Mouse (Mus musculus): ENCODE results near the gene Cacnb3. TPM values are rescaled to one million over a fixed set of nuclear protein-coding genes. Genes with fewer than 3 reads are reported as not detected.

The Cacnb3 gene
- total RNA-seq, 1 experiment from 2014 or later: not detected

DNA sequence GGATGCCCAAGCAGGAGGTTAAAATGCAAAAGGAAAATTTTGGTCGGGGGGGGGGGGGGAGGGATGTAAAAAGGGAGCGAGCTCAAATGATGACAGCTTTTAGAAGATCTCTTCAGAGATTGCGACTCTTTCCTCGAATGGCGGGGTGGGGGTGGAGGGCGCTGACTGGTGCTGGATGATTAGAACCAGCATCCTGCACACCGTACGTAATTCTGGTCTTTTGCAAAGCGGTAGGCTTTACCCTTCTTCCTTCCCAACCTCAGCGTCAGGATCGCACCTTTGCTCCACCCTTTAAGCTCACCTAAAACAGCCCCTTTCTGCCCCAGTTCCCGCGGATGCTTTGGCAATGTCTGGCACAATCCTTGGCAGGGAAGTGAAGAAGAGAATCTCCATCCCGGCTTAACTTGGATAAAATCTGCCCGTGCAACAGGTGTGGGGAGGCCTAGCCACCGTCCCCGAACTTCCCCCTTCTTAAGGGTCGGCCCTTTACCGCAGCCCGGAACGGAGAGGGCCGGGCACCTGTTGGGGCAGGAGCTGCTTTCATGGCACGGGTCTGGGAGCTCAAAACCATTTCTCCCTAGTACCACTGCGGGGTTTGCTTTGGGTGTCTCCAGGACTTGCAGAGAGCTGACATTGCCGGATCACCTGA is 3.3 kb downstream of the Cacnb3 start:
- no peak for ATAC-seq (replicated peaks; ENCODE audit: low read depth, poor library complexity, severe bottlenecking)

DNA sequence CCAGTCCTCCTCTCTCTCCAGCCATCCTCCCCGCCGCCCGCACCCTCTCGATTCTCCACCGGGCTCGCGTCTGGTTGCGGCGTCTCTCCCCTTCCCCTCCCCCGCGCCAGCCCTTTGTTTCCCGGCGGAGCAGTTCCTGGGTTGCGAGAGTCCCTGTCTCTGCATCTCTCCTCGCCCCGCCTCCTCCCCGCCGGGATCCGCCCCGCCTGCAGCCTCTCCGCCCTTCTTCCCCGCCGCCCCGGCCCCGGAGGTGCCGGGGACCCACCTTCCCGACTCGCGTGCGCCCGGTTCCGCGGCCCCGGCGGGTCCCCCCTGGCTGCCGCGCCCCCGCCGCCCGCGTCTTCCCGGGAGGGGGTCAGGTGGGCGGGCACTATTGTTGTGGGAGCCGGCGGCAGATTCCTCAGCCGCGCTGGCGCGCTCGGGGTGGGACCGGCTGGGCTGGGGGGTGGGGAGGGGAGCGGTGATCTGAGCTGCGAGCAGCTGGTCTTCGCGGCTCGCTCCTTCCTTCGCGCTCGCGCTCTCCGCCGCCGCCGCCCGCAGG is 4.0 kb downstream of the Cacnb3 start:
- ATAC-seq (replicated peaks; ENCODE audit: low read depth, poor library complexity, severe bottlenecking): peak; percentile 22; the same call in 1 of the 2 replicates

DNA sequence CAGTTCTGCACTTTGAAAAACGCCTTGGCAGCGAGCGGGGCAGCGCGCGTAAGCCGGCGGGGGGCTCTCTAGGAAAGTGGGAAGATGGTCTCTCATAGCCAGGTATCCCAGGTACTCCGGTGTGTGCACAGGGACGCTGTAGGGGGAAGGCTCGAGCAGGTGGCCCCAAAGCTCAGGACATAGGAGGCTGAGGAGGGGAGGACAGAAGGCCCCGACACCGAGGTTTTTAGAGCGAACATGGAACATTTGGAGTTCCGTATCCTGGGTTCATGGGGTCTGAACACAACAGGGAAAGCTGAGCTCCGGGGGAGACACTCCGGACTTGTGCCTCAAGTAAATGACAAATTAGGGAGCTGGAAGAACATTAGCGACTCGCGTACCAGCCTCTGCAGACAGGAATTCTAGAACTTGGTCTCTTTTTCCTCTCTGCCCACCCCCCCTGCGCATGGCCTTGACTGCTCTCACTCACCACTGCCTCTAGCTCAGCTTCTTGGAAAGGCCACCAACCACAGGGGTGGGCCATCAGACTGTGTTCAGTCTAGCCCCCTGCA is 4.7 kb downstream of the Cacnb3 start:
- ATAC-seq (replicated peaks; ENCODE audit: low read depth, poor library complexity, severe bottlenecking): no peak

GRCm38 (mm10) chr15:98636517-98636916 is 5.9 kb downstream of the Cacnb3 start:
- no peak for ATAC-seq (replicated peaks; ENCODE audit: low read depth, poor library complexity, severe bottlenecking)

DNA sequence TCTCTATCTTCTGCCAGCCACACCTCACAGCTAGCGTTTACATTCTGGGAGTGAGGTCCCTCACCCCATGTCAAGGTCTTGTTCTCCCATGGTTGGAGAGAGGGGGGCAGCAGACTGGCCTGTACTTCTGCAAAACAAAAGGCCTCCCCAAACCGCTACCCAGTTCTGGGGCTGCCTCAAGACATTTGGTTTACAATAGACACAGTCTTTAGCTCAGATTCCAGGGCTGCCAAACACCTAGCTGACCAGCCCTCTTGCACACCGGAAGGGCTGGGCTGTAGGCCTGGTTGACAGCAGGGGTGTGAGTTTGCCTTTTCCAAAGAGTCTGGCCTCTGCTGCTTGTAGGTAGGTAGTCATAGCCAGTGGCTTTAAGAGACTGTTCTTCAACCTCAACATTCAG is 6.5 kb downstream of the Cacnb3 start:
- no peak for ATAC-seq (replicated peaks; ENCODE audit: low read depth, poor library complexity, severe bottlenecking)

GRCm38 (mm10) chr15:98640157-98640556 is 9.5 kb downstream of the Cacnb3 start:
- no peak for ATAC-seq (replicated peaks; ENCODE audit: low read depth, poor library complexity, severe bottlenecking)

- ATAC-seq (replicated peaks; ENCODE audit: low read depth, poor library complexity, severe bottlenecking): no peak
Measured at GRCm38 (mm10) chr15:98644406-98644805, 13.8 kb downstream of the Cacnb3 start.

GRCm38 (mm10) chr15:98645057-98646026 is 14.7 kb downstream of the Cacnb3 start:
- no peak for ATAC-seq (replicated peaks; ENCODE audit: low read depth, poor library complexity, severe bottlenecking)

- ATAC-seq (replicated peaks; ENCODE audit: low read depth, poor library complexity, severe bottlenecking): no peak
Measured at GRCm38 (mm10) chr15:98646737-98647136, 16.1 kb downstream of the Cacnb3 start.

GRCm38 (mm10) chr15:98647308-98647707 is 16.7 kb downstream of the Cacnb3 start:
- ATAC-seq (replicated peaks; ENCODE audit: low read depth, poor library complexity, severe bottlenecking): no peak

GRCm38 (mm10) chr15:98648071-98648470 is 17.4 kb downstream of the Cacnb3 start:
- ATAC-seq (replicated peaks; ENCODE audit: low read depth, poor library complexity, severe bottlenecking): no peak

DNA sequence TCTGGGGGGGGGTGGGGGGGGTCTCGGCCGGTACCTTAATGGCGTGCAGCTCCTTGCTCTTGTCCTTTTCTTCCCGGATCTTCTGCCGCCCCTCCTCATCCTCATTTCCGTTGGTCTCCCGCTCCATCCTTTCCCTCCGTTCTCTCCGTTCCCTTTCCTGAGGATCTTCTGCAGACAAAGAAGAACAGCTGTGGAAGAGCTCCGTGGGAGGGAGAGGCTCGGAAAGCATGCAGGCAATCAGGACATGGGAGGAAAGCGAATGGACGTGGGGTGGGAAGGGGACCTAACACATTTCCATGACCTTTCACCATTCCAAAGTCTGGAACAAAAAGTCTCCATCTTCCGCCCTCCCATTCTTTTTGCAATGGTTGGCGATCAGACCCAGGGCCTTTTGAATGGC is 20.8 kb downstream of the Cacnb3 start:
- no peak for ATAC-seq (replicated peaks; ENCODE audit: low read depth, poor library complexity, severe bottlenecking)

GRCm38 (mm10) chr15:98652174-98652573 is 21.5 kb downstream of the Cacnb3 start:
- no peak for ATAC-seq (replicated peaks; ENCODE audit: low read depth, poor library complexity, severe bottlenecking)

DNA sequence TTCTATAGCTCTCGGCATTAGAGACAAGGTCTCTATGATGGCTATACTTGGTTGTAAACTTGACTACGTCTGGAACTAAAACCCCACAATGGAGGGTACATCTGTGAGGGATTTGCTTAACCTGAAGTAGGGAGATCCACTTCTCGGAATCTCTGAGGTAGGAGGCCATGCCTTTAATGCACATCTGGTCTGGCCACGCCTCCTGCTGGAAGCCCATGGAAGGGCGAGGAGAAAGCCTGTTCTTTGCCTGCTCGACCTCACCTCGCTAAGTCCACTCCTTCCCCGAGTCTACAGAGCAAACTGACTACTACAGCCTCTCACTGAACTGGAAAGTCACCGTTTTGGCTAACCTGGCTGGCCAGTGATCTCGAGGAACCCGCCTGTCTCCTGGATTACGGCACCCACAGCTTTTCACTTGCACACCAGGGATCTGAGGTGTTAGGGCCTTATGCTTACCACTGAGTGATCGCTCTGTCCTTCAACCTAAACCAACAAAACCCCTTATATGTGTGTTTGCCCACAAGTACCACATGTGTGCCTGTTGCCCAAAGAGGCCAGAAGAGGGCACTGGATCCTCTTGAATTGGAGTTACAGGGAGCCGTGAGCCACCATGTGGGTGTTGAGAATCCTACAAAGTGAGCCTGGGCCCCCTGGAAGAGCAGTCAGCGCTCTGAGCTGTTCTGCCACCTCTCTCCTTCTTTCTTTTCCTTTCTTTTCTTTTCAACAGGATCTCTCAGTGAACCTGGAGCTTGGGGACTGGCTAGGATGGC is 26.5 kb downstream of the Cacnb3 start:
- ATAC-seq (replicated peaks; ENCODE audit: low read depth, poor library complexity, severe bottlenecking): no peak

DNA sequence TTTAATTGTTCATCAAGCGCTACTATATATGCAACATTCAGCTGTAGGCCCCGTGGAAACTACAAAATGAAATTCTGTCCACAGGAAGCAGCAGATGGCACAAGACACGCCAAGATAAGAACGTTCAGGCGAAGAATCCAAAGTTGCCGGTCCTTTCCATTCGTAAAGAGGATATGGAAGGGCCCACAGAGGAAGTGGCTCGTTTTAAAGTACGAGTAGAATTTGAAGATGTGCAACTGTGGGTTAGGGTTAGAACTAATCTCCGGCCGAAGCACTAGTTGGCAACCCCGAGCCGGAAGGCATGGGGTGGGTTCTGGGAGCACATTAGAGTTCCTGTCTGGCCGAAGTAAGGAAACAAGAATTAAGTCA is 31.5 kb downstream of the Cacnb3 start:
- ATAC-seq (replicated peaks; ENCODE audit: low read depth, poor library complexity, severe bottlenecking): peak; percentile 77

GRCm38 (mm10) chr15:98662567-98663545 is 32.2 kb downstream of the Cacnb3 start, which contains the start of gene Ddx23:
TSS of gene Ddx23 (minus strand) at chr15:98662894.
- ATAC-seq (replicated peaks; ENCODE audit: low read depth, poor library complexity, severe bottlenecking): peak; percentile 95

DNA sequence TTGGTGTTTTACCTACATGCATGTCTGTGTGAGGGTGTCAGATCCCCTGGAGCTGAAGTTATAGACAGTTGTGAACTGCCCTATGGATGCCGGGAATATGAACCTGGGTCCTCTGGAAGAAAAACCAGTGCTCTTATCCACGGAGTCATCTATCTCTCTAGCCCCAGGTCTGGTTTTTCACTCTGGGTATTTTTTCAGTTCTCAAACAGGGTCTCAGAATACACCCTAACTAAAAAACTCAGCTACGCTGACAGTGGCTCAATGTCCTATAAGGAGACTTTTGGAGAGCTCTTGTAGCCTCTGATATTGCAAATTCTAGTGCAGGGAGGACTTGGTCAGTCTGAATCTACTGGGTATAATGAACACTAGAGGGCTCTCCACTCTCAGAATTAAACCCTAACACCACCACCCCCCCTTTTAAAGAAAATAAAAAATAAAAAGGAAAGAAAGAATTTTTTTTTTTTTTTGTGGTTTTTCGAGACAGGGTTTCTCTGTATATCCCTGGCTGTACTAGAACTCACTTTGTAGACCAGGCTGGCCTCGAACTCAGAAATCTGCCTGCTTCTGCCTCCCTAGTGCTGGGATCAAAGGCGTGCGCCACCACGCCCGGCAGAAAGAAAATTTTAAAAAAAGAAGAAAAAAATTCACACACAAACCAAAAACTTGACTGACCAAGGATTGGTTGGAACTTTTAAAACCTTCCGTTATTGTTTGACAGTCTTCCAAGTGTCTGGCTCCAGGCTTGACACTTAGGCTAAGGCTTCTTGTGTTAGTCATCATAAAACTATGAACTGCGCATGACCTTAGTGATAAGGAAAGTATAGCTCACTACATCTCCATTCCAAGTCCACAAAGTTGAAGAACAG is 33.6 kb downstream of the Cacnb3 start:
- ATAC-seq (replicated peaks; ENCODE audit: low read depth, poor library complexity, severe bottlenecking): peak; percentile 45; the same call in 1 of the 2 replicates

DNA sequence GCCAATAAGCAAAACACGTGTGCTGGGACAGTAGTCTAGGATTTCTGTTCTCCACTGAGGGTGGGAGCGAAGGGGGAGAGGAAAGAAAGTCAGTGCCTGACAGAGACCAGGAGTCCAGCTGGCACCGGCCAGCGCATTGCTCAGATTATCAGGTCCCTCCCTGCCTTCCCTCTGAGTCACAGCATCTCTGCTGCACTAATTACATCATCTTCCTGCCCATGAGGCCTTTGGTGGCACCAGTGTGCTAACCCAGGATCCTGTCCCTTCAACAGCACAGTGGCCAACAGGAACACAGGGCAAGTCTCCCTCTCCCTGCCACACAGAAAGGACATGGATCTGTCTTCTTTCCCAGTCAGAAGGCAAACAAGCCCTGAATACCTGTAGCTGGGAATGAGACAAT is 42.0 kb downstream of the Cacnb3 start:
- ATAC-seq (replicated peaks; ENCODE audit: low read depth, poor library complexity, severe bottlenecking): no peak

All from common myeloid progenitor, adult 5-6 weeks (primary cell).